Mouse (Mus musculus): ENCODE data around the gene Gm3776.
"Not testable (repeated sequence)": the region's sequence is repeated elsewhere in the genome, so short reads cannot be mapped to it uniquely, and the experiment has no call there.

Gm3776 gene

DNA sequence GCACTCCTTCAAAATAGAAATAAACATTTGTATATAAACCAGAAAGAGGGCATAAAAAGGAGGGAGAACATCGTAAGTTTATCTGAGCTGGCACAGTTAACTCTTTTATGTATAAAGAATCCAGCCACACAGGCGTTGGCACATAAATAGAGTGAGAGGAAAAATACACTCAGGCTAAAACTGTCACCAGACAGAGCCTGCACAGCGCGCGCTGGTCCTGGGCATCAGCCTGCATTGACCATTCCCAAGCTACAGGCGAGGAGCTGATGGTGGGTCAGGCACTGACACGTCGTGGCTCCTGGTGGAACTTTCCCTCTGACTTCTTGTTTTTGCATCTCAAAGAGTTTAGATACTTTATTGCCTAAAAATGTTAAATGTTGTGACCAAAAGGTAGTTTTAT, 35.5 kb downstream of the Gm3776 start:
- in situ Hi-C loops (cut with MboI; ENCODE audit: low sequenced_read_pairs), result not testable (repeated sequence)

DNA sequence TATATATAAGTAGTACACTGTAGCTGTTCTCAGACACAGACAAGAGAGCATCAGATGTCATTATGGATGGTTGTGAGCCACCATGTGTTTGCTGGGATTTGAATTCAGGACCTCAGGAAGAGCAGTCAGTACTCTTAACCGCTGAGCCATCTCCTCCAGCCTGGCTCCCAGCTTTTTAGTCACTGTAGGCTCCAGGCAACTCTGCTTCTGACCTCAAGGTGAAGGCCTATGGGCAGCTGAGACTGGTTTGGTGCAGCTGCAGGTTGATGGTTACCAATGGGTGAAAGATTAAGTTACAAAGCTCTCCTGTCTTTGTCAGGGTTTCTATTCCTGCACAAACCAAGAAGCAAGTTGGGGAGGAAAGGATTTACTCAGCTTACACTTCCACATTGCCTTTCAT, 36.8 kb downstream of the Gm3776 start:
- in situ Hi-C loops (cut with MboI; ENCODE audit: low sequenced_read_pairs), result not testable (repeated sequence)

DNA sequence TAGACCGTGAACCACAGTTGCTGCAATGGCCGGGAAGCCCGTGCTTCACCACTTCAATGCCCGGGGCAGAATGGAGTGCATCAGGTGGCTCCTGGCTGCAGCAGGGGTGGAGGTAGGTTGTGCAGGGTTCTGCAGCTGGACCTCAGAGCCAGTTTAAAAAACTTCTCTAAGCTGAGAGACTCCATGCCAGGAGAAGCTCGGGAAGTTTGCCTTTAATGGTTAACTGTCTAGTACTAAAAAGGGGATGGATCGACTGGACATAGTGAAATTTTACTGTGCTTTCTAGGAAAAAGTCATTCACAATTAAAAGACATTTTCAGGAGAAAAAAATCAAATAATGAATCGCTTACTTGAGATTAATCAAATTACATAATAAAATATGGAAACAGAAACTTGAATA, 37.9 kb downstream of the Gm3776 start:
- in situ Hi-C loops (cut with MboI; ENCODE audit: low sequenced_read_pairs), result not testable (repeated sequence)

DNA sequence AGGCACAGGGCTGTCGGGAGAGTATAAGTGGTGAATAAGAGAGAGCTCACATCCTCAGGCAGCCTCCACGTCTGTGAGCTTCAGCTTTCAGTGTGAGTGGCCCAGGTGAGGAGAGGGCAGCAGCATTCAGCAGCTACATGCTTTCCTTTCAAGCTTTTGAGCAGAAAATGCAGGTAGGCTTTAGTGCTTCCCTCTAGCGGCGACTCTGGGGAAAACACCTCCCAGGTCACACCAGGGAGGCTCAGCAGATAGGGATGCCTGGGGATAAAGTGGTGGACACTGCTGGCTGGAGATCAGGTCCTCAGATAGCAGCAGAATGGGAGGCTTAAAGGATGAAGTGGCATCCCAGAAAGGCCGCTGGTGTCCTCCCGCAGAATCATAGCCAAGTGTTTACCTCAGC, 39.2 kb downstream of the Gm3776 start:
- in situ Hi-C loops (cut with MboI; ENCODE audit: low sequenced_read_pairs), result not testable (repeated sequence)

DNA sequence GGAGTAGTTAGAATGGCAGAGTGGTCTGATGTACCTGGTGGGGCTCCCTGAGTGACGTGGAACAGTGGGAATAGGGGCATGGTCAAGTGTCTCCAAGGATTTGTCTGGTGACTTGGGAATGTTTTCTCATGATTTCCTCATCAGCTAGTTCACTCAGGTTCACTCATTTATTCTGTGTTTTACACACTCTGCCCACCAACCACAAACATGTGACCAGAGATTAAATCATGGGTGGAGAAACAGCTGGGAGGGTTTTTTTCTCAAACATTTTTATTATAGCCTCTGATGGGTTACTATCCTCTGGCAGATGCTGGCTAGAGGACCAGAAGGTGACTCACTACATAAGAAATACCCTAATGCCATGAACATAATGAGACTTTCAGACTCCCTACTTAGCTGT, 41.3 kb downstream of the Gm3776 start:
- in situ Hi-C loops (cut with MboI; ENCODE audit: low sequenced_read_pairs), result no loop called here

DNA sequence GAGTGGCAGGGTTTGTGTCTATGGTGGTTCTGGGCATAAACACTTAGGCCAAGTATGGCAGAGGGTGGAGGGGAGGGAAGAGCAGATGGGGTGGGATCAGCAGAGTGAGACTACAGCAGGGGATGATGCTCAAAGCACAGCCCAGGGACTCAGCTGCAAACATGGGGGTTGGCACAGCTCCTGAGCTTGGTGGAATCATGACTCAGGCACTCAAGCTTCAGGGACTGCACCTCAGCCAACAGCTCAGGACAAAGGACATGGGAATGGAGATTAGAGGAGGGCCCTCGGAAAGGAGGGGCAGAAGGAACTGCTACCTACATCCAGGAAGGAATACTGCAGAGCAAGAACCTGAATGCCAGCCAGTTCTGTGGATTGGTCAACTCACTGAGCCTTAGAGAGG, 42.2 kb downstream of the Gm3776 start:
- in situ Hi-C loops (cut with MboI; ENCODE audit: low sequenced_read_pairs), result not testable (repeated sequence)

DNA sequence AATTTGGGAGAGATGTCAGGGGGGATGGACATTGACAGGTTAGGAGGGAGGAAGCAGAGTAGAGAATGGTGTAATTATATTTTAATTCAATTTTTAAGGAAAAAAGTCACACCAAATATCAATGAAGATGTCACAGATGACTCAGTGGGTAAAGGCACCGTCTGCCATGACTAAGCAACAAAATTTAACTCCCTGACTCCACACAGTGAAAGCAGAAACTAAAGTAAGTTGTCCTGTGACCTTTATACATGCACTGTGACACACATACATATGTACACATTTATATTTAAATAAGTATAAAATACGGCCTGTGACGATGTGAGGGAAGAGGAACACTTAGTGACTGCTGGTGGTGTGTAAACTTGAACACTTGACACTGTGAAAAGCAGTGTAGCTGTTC, 51.2 kb downstream of the Gm3776 start:
- in situ Hi-C loops (cut with MboI; ENCODE audit: low sequenced_read_pairs), result not testable (repeated sequence)

DNA sequence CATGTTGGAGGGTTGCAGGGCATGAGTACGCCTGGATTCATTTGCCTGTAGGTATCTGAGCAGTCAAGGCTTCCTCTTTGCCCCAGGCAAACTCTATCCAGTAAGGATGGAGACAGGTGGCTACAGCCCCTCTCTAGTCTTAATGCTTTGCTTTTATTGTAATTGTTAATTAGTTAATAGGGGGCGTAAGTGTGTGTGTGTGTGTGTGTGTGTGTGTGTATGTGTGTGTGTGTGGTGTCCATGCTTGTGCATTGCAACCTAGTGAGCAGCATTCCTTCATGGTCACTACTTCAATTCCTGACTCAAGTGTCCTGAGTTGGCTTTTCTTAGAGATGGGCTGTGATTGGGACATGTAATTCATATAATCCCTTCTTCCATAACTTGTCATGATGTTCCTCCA, 57.8 kb downstream of the Gm3776 start, which contains the start of gene Omt2a:
Gene Omt2a (minus strand): TSS at position 101 of the 400 bp plus-strand sequence.
- in situ Hi-C loops (cut with MboI; ENCODE audit: low sequenced_read_pairs), result no loop called here

All from CH12F3 (cell line).